Mouse (Mus musculus): Measurements from ENCODE around the gene Prkcb. TPM values are rescaled to one million over a fixed set of nuclear protein-coding genes. Genes with fewer than 3 reads are reported as not detected.

Prkcb gene
- total RNA-seq, 2 experiments from 2014 or later: 0.73 to 0.85 TPM

DNA sequence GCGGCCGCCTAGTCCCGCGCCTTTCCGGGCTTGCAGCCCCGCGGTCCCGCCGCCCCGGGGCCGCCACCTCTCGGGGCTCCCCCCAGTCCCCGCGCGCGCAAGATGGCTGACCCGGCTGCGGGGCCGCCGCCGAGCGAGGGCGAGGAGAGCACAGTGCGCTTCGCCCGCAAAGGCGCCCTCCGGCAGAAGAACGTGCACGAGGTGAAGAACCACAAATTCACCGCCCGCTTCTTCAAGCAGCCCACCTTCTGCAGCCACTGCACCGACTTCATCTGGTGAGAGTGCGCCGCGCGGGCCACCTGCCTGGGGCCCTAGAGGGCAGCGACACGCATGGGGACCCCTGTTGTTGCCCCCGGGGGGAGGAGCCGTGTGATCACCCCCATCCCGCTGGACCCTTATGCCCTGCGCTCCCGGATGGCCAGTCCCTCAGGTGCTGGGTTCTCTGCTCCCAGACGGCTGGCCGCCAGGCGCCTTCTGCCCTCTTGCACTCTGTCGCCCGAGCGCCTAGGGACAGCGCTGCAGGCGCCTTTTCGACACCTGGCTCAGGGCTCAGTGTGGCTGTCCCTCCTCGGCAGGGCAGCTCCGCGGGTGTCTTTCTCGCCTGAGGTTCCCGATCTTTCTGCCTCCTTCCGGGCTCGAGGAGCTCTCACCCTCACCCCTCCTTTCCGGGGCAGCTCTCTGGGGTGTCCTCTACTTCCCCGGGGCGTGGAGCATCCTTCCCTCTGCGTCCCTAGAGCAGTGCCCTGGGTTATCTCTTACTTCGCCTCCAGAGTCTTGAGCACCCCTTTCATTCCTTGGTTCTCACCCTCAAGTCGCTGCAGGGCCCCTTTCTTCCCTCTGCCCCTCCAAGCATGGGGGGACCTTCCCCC is 926 bp downstream of the Prkcb start:
- DNase-seq (ENCODE audit: low spot score): no peak

DNA sequence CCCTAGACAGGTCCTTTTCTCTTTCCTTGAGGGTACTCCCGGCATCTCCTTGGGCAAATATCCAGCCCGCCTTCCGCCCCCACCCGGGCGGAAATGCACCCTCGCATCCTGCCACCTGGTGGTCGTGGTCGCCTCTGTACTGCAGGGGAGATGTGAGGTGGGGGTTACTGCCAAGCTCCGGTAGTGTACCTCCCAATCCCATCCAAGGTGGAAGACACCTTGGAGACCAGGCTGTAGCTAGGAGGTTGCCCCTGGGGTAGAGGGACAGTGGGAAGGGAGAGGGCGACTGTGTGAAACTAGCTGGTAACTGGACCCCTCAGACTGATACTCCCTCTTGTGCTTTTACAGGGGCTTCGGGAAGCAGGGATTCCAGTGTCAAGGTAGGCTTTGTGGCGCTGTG is 1.6 kb downstream of the Prkcb start:
- no peak for DNase-seq (ENCODE audit: low spot score)

DNA sequence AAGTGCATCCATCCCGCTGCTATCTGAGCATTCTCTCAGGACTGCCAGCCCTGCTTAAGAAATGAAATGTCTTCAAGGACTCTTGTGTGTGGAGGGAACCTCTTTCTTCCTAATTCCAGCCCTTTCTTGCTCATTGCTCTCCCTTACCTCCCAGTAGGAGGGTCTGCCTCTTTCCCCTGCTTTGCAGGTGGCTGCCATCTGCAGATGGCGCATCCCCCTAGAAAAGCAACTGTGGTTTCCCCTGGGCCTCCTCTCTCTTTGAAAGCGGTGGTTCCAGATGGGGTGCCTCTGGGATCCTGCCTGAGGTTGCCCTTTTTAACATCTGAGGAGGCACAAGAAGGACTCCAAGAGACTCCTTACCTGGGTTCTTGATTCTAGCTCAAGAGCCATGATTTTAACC is 2.2 kb downstream of the Prkcb start:
- no peak for DNase-seq (ENCODE audit: low spot score)

DNA sequence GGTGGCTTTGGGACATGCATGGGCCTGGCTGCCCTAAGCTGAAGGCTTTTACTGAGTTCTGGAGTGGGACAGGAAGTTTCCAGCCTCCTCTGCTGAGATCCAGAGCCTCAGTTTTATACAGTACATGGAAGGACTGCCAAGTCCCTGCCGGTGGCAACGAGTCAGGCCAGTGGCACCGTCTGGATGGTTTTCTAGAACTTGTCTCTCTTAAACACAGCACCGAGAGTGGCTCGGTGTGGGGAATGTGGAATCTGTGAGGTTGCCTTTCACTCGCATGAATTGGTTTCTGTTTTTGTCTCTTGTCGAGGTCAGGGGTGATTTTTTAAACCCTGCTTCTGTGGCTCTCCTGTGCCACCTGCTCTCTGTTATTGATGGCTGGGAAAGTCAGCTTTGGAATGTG is 3.6 kb downstream of the Prkcb start:
- DNase-seq (ENCODE audit: low spot score): no peak

DNA sequence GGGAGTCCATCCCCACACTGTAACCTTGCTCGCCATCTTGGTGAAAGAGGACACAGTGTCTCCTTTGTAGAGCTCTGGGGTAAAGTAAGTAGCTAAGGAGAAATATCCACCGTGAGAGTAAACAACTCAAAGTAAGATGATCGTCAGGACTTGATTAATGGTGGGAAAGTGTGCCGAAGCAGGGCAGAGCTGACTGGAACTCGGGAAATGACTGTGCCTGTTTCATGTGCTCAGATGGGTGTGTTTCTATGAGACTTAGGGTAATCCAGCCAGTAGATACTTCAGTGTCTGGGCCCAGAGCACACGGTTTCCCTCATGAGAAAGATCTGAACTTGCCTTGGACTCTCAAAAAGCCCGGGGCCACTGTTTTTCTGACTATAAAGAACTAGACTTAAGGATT is 5.6 kb downstream of the Prkcb start:
- DNase-seq (ENCODE audit: low spot score): no peak

DNA sequence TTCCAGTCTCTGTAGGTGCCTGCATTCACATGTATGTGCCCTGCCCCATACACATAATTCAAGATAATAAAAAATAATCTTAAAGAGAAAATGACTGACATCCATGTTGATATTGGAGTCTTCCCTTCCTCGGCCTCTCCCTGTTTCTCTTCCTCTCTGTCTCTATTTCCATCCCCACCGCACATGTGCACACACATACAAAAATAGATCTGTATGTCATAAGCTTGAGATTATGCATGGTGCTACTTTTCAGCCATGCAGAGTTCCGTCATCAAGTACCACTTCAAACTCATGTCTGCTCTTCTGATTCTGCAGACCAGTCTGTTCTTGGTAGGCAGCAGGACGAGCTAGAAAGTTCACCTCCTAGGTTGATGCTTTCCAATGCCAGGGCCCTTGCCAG is 6.8 kb downstream of the Prkcb start:
- no peak for DNase-seq (ENCODE audit: low spot score)

DNA sequence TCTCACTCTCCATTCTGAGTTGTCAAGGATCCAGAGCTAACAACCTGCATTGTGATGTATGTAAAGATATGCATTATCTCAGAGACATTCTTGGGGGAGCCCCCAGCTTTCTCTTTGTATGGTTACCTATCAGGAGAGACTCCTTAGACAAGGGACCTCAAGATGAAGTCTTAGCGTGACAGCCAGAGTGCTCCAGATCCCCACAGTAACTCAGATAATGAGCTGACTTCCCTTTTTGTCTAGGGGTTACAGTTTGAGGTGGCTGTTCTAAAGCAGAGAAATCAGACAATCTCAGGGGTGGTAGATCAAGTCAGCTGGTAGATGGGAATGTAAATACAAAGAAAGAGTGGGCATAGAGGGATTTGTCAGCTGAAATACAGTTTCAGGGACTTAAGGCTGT is 7.8 kb downstream of the Prkcb start:
- no peak for DNase-seq (ENCODE audit: low spot score)

DNA sequence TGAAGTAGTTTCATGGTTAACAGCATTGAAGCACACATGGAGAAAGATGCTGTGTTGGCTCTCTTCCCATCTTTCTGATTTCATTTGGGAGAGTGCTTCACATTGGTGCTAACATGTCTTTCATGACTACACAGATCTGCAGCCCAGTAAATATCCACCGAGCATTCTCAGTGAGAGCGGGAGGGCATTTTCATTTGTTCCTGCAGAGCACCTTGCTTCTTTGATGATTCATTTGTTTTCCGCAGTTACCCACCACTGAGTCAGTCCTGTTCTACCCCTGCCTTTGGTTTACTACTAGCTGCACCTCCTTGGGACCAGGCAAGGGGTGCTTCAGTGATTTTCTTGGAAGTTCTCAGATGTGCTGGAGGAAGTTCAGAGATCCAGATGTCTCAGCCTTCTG is 8.3 kb downstream of the Prkcb start:
- no peak for DNase-seq (ENCODE audit: low spot score)

DNA sequence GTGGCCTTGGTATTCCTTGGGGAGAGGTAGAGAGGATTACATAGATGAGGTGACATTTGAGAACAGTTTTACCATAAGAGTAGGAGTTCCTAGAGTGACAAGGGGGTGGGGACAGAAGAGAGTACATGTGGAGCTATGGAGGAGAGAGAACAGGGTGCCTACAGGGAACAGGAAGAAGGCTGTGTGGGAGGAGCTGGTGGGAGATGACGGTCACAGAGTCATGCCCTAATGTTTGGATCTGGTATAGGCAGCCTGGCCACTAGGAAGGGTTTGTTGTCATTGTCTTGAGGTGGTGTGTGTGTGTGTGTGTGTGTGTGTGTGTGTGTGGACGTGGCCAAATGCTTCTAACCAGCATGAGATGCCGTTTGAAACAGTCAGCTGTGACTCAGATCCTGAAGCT is 9.1 kb downstream of the Prkcb start:
- DNase-seq (ENCODE audit: low spot score): no peak

DNA sequence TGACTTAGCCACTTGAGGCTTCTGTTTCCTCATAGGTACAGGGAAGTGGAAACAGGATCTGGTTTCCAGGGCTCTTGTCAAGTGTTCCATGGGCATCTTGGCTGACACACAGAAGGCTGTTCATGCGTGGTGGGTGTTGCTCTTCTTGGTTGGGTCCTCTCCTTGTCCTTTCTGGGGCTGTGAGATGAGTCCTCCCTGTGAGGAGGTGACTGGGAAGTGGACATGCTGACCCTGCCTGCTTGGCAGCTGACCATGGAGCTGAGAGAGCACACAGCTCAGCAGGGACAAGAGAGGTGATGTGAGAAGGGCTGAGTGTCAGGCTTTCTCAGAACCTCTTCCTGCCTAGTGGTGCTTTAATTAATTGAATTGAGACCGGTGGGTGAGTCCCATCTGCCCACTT is 10.2 kb downstream of the Prkcb start:
- no peak for DNase-seq (ENCODE audit: low spot score)

DNA sequence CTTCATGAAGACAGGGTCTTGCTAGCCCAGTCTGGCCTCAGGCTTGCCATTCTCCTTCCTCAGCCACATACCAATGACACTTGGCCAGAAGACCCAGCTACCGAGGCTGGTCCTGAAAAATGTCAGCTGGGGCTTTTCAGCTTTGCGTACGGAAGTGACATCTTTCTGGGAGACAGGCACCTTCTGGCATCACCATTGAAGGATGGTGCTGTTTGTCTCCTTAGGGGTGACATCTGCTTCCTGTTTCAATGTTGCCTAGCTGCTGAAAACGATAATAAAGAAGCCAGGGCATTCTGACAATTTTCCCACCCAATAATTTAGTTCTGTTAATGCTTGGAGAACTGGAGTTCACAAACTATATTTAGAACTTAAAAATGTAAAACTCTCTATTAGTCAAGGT is 12.0 kb downstream of the Prkcb start:
- no peak for DNase-seq (ENCODE audit: low spot score)

DNA sequence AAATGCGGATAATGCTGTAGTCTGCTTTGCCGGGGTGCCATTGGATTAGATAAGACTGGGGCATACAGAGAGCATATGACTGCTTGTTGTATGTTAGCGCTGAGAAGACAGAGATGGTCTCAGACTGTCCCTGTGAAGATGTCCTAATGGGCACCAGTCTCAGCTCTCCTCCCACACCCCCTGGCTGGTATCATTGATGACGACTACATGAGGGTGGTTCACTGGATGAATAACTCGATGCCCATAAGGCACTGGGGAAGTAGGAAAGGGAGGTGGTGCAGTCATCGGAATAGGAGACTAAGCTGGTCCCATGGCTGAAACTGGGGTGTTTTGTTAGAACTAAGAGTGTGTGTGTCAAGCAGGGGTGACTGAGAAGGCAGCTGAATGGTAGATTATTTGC is 14.0 kb downstream of the Prkcb start:
- no peak for DNase-seq (ENCODE audit: low spot score)

DNA sequence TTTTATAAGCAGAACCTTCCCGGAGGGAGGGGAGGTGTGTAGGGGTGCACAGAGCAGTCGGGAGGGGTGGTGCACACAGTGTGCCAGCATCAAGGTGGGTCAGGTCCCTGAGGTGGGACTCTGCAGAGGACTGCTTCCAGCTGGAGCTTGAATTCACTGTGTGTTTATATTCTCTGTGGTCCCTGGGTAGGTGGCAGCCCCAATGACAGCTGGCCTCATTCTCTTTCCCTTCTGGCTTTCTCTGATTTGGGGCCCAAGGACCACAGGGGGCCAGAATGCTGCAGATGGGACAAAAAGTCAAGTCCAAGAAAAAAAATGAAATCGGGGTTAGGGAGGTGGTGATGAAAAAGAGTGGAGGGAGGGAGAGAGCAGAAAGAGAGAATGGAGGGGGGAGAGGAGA is 15.4 kb downstream of the Prkcb start:
- DNase-seq (ENCODE audit: low spot score): no peak

DNA sequence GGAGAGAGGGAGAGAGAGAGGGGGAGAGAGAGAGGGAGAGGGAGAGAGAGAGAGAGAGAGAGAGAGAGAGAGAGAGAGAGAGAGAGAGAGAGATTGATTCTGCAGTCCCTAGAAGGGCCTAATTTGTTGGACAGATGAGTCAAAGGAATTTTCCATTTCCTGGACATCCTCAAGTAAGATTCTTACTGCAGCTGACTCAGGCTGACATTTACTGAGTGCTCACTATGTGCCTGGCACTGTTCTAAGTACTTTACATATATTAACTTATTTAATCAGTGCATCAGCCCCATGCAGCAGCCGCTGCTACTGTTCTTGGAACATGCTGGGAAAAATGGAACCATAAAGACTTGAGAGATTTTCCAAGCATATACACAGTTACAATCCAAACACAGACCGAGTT is 16.0 kb downstream of the Prkcb start:
- no peak for DNase-seq (ENCODE audit: low spot score)

DNA sequence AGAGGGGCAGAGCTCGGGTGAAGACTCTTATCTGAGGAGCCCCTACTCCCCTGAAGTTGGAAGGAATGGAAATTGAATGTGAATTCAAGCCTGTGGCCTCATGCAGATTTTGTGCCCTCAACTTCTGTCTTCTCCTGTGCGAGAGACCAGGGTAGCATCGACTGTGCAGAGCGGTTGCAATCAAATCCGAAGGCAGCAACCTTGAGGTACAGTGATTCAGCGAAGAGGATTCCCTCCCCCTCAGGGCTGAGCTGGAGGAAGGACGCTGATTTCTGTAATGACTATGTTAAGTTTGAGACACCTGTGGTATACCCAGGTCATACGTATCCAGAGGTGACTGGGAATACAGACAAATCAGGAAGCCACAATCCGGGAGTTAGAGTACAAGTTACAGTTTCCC is 18.7 kb downstream of the Prkcb start:
- DNase-seq (ENCODE audit: low spot score): no peak

DNA sequence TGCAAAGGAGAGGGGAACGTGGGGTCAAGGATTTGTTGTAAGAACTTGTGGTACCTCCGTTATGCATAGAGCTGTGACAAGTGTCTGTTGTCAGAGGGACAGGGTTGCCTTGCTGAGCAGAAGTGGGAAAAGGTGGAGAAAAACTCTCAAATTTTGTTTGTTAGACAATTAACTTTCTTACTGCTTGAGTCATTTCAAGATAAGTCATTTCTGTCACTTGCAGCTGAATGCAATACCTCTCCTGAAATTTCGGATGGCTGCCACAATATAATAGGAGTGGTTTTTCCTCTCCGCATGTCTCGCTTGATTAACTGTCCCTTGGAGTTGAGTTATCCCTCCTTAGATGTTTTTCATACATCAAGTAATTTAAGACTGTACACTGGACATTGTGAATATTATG is 20.1 kb downstream of the Prkcb start:
- DNase-seq (ENCODE audit: low spot score): no peak

DNA sequence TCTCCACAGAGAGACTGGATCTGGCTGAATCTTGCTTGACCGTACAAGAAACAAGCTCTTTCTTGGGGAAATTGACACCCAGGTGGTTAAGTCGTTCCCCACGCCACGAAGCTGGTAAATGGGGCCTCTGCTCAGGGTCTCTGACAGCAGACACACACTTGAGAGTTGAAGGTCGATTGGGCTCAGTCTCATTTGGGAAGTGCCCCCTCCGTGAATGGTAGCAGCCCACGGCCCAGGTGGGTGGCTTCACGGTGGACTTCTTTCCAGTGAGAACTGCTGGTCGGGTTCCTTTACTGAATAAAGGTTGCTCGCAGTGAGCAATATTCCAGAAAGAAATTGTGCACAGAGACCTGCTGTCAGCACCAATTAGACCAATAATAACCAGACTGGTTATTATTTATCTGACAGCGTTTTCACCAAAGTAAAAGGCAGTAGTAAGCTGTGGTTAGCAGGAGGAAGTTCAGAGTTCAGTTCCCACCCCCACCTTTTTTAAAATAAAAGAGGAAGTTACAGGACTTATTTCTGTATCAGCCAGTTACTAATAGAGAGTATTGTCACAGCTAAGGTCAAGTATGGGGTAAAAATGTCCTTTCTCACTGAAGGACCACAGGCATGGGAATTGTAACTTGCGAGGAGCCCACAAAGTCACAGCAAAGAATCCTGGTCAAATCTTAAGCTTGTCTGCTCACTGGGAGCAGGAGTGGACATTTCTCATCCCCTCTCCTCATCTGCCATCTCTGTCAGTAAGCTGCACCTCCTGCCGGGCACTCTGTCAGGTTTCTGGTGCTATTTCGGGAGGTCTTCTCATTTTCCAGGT is 21.6 kb downstream of the Prkcb start:
- no peak for DNase-seq (ENCODE audit: low spot score)

DNA sequence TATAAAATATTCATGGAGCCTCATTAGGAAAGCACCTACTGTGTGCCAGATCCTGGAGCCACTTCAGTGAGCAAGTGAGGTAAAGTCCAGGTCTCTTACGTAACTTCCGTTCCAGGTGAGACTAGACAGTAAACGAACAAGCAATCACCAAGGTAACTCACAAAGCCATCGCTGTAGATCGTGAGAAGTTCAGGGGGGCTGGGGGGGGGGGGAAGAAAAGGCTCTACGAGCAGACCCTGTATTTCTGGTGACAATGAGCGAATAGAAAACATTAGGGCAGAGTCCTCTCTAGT is 22.1 kb downstream of the Prkcb start:
- no peak for DNase-seq (ENCODE audit: low spot score)

DNA sequence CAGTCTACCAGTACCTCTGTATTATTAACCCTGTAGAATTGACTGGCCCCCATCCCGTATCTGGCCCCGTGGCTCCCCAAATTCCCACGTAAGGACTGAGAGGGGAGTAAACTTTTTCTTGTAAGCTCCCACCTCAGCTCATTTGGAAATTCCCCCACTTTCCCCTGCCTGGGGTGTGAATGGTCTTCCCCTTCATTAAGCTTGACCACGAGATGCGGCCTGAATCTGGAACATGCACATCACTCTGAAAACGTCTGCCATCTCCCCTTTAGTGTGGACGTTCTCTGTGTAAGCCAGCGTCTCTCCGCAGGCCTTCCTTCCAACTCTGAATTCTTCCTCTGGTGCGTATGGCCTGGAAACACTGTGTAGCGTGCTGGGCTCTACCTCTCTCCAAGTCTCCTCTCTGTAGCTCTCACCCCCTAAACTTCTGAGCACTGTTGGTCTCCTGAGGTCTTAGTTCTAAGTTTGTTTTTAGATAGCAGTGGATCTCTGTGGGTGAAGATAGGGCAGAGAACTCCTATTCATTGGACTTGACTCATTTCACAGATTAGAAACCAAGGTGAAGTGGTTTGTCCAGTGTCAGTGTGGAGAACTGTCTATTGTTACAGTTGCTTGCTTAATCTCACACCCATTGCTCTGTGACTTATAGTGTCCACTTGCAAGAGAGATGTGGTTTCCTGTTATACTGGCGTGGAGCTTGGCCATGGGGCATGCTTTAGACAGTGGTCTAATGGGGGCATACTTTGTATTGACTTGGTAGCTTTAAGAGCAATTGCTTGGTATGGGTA is 25.3 kb downstream of the Prkcb start:
- DNase-seq (ENCODE audit: low spot score): no peak

DNA sequence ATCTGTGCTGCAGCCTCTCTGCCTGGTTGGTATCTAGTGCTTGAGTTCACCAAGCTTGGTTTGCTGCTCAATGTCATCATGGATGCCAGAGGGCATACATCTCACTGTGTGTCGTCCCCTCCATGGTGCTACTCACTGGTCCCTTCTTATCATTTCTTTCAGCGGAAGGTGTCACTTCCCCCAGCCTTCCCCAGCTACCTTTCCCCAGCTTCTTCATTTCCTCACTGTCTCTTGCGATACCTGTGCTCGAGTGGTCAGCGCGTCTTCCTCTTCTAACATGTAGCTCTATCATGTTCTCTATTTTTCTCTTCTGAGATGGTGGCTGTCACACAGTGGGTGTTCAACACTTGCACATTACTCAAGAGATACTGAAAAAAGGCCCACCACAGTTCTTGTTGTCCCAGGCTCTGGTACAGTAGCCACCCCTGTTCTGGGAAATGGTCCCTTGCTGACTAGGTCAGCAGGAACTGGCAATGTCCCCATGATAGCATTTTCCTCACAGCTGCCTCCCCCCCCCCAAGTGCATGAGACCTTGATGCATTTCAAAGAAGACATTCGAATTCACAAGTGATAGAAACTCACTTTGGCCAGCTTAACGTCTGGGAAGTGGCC is 27.3 kb downstream of the Prkcb start:
- no peak for DNase-seq (ENCODE audit: low spot score)

DNA sequence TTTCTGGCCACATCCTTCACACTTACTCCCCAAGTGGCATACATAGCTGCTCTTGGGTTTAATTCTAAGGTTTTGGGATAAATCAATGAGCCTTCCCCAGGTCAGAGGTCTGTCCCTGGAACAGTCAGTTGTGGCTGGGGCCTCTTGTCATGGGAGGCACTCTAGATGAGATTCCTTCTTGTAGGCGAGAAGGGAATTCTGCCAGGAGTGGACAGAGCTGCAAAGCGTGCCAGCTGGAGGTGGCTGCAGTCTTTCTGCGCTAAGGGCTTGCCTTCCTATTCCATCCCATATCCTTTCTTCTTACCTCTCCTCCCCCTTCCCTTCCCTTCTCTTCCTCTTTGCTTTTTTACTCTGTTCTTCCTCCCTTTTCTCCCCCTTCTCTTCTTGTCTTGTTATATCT is 28.1 kb downstream of the Prkcb start:
- DNase-seq (ENCODE audit: low spot score): no peak

DNA sequence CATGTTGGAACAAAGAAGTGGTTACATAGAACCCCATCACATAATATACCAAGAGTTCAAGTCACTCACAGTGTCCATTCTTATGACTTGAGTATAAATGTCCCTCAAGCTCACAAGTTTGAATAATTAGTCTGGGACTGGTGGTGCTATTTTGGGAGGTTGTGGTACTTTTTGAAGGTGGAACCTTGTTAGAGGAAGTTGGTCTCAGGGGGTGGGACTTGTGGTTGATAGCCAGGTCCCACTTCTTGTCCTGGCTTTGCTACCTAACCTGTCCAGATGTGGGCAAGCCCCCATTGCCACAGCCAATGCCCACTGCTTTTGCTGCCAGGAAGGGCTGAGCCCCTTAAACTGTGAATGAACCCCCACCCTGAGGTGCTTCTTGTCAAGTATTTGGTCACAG is 28.9 kb downstream of the Prkcb start:
- no peak for DNase-seq (ENCODE audit: low spot score)
